Mouse (Mus musculus) hindbrain, embryonic 16.5 days (tissue): Measurements from ENCODE around the gene Ppm1l. TPM values are rescaled to one million over a fixed set of nuclear protein-coding genes. Genes with fewer than 3 reads are reported as not detected.

Source experiments
- ATAC-seq: fragments of 200-750 bp; cut with Nextera tagmentation; 2 replicates; pipeline ENCODE4 v1.8.0; 2017; ENCODE audit warnings: moderate TSS enrichment, moderate library complexity
- H3K27ac ChIP-seq: fragments of 300-500 bp; sonication (generic); 2 replicates; pipeline ENCODE4 v1.5.1; 2014; ENCODE audit warnings: low read depth, mild to moderate bottlenecking, control low read depth, low read length, moderate library complexity
- H3K27me3 ChIP-seq: fragments of 300-500 bp; sonication (generic); replicated peaks from 2 replicates; pipeline ENCODE4 v1.6.1; 2014; ENCODE audit warnings: low read length; ENCODE audit not compliant: control insufficient read depth, insufficient read depth
- H3K36me3 ChIP-seq: fragments of 300-500 bp; sonication (generic); 2 replicates; pipeline ENCODE4 v1.6.1; 2014; ENCODE audit warnings: mild to moderate bottlenecking, low read length, moderate library complexity, mixed read lengths; ENCODE audit not compliant: control insufficient read depth, insufficient read depth
- H3K4me1 ChIP-seq: fragments of 300-500 bp; sonication (generic); 2 replicates; pipeline ENCODE4 v1.6.1; 2014; ENCODE audit warnings: low read depth, low read length; ENCODE audit not compliant: control insufficient read depth, insufficient read depth
- H3K4me2 ChIP-seq: fragments of 300-500 bp; sonication (generic); 2 replicates; pipeline ENCODE4 v1.6.1; 2014; ENCODE audit warnings: mild to moderate bottlenecking, low read length, control low read depth, moderate library complexity
- H3K4me3 ChIP-seq: fragments of 300-500 bp; sonication (generic); 2 replicates; pipeline ENCODE4 v1.5.1; 2014; ENCODE audit warnings: mild to moderate bottlenecking, low read length, control low read depth, moderate library complexity
- H3K9ac ChIP-seq: fragments of 300-500 bp; sonication (generic); 2 replicates; pipeline ENCODE4 v1.6.1; 2014; ENCODE audit warnings: low read depth, mild to moderate bottlenecking, control low read depth, low read length, moderate library complexity
- H3K9me3 ChIP-seq: fragments of 300-500 bp; sonication (generic); 2 replicates; pipeline ENCODE4 v1.6.1; 2014; ENCODE audit warnings: mild to moderate bottlenecking, low read length, moderate library complexity; ENCODE audit not compliant: control insufficient read depth
- WGBS: fragments of 180-500 bp; shearing (Covaris S2); extraction: QIAGEN DNeasy Blood & Tissue Kit; methylation state at CpG from one replicate; pipeline ENCODE4 v1.1.7; 2014; 5-methylcytosine and 5-hydroxymethylcytosine counted together
- polyA plus RNA-seq: library from polyadenylated mRNA; unstranded; fragments of >200 nt; fragmentation: Nextera tagmentation; extraction: Ambion mirVana; gene quantifications from 2 replicates; pipeline ENCODE4 v1.2.1, GENCODE M21; 2015

The Ppm1l gene
- polyA plus RNA-seq, 1 experiment from 2014 or later, result 19.1 TPM

- peaks cover 11% of the 10 kb centered on the region for H3K4me1 ChIP-seq
- H3K4me3 ChIP-seq, result no peak overlapping the region
- H3K9ac ChIP-seq, result no peak overlapping the region
- H3K4me2 ChIP-seq, result no peak overlapping the region; the same call in 1 of the 2 replicates
- H3K36me3 ChIP-seq, result no peaks in the 10 kb centered on the region
- ATAC-seq, result peak; percentile 68
- H3K27ac ChIP-seq, result peak overlapping the region; percentile 36; the same call in 1 of the 2 replicates
- H3K9me3 ChIP-seq, result no peaks in the 10 kb centered on the region
- no peaks in the 10 kb centered on the region for H3K27me3 ChIP-seq
- 60% methylated on average over 21 of the region's 21 CpGs for WGBS
Measured at GRCm38 (mm10) chr3:69519789-69520558, 203.3 kb downstream of the Ppm1l start.

GRCm38 (mm10) chr3:69522270-69522669 lies 205.6 kb downstream of the Ppm1l start:
- 87% methylated on average over 3 of the region's 3 CpGs for WGBS
- H3K4me1 ChIP-seq, result peaks cover 11% of the 10 kb centered on the region
- no peak overlapping the region for H3K27ac ChIP-seq
- H3K9me3 ChIP-seq, result no peaks in the 10 kb centered on the region
- no peak overlapping the region for H3K4me3 ChIP-seq
- H3K9ac ChIP-seq, result no peak overlapping the region
- no peaks in the 10 kb centered on the region for H3K36me3 ChIP-seq
- no peaks in the 10 kb centered on the region for H3K27me3 ChIP-seq
- no peak overlapping the region for H3K4me2 ChIP-seq
- no peak for ATAC-seq

GRCm38 (mm10) chr3:69524356-69525071 lies 207.9 kb downstream of the Ppm1l start:
- Histone ChIP-seq H3K27ac (no peak overlapping the region), H3K4me3 (no peak overlapping the region), H3K9ac (no peak overlapping the region), H3K27me3 (no peaks in the 10 kb centered on the region), H3K36me3 (no peaks in the 10 kb centered on the region), H3K4me1 (peaks cover 11% of the 10 kb centered on the region), H3K9me3 (no peaks in the 10 kb centered on the region), H3K4me2 (no peak overlapping the region)
- ATAC-seq, result no peak
- 84% methylated on average over 8 of the region's 8 CpGs for WGBS

- Histone ChIP-seq H3K4me3 (no peak overlapping the region), H3K9me3 (no peaks in the 10 kb centered on the region), H3K27ac (no peak overlapping the region), H3K4me2 (no peak overlapping the region), H3K9ac (no peak overlapping the region), H3K27me3 (no peaks in the 10 kb centered on the region), H3K4me1 (peaks cover 6% of the 10 kb centered on the region), H3K36me3 (no peaks in the 10 kb centered on the region)
- ATAC-seq, result no peak
- 66% methylated on average over 8 of the region's 8 CpGs for WGBS
Measured at GRCm38 (mm10) chr3:69525072-69525529, 208.4 kb downstream of the Ppm1l start.

- ATAC-seq, result no peak
Measured at GRCm38 (mm10) chr3:69527384-69527783, 210.7 kb downstream of the Ppm1l start.

GRCm38 (mm10) chr3:69529576-69529975 lies 212.9 kb downstream of the Ppm1l start:
- 73% methylated on average over 7 of the region's 7 CpGs for WGBS
- no peaks in the 10 kb centered on the region for H3K9me3 ChIP-seq
- ATAC-seq, result no peak
- no peaks in the 10 kb centered on the region for H3K4me1 ChIP-seq
- no peak overlapping the region for H3K27ac ChIP-seq
- H3K36me3 ChIP-seq, result no peaks in the 10 kb centered on the region
- no peaks in the 10 kb centered on the region for H3K27me3 ChIP-seq
- H3K9ac ChIP-seq, result no peak overlapping the region
- no peak overlapping the region for H3K4me3 ChIP-seq
- no peak overlapping the region for H3K4me2 ChIP-seq

More at GRCm38 (mm10) chr3:69527384-69527783, 210.7 kb downstream of the Ppm1l start:
- Histone ChIP-seq H3K36me3 (no peaks in the 10 kb centered on the region), H3K27me3 (no peaks in the 10 kb centered on the region), H3K27ac (no peak overlapping the region), H3K4me3 (no peak overlapping the region), H3K9me3 (no peaks in the 10 kb centered on the region), H3K9ac (no peak overlapping the region), H3K4me1 (no peaks in the 10 kb centered on the region), H3K4me2 (no peak overlapping the region)
- WGBS, result 93% methylated on average over 1 of the region's 1 CpGs

GRCm38 (mm10) chr3:69531511-69531910 lies 214.8 kb downstream of the Ppm1l start:
- Histone ChIP-seq H3K4me2 (no peak overlapping the region), H3K9me3 (no peaks in the 10 kb centered on the region), H3K27ac (no peak overlapping the region), H3K4me1 (peaks cover 14% of the 10 kb centered on the region; the same call in 1 of the 2 replicates), H3K27me3 (no peaks in the 10 kb centered on the region), H3K4me3 (no peak overlapping the region), H3K36me3 (no peaks in the 10 kb centered on the region), H3K9ac (no peak overlapping the region)
- WGBS, result 64% methylated on average over 9 of the region's 9 CpGs
- ATAC-seq, result no peak

- Histone ChIP-seq H3K27me3 (no peaks in the 10 kb centered on the region), H3K9ac (no peak overlapping the region), H3K4me3 (no peak overlapping the region), H3K36me3 (no peaks in the 10 kb centered on the region), H3K4me1 (peaks cover 17% of the 10 kb centered on the region; the same call in 1 of the 2 replicates), H3K9me3 (no peaks in the 10 kb centered on the region), H3K4me2 (no peak overlapping the region), H3K27ac (no peak overlapping the region)
- 47% methylated on average over 4 of the region's 4 CpGs for WGBS
- ATAC-seq, result 0 out of 2 replicates have a peak, but pooled peaks have one; percentile 24
Measured at GRCm38 (mm10) chr3:69532687-69533086, 216.0 kb downstream of the Ppm1l start.

- no peaks in the 10 kb centered on the region for H3K9me3 ChIP-seq
- no peak overlapping the region for H3K27ac ChIP-seq
- WGBS, result 30% methylated on average over 10 of the region's 10 CpGs
- ATAC-seq, result peak; percentile 25; the same call in 1 of the 2 replicates
- H3K4me2 ChIP-seq, result no peak overlapping the region
- H3K27me3 ChIP-seq, result no peaks in the 10 kb centered on the region
- H3K4me3 ChIP-seq, result no peak overlapping the region
- peaks cover 17% of the 10 kb centered on the region; the same call in 1 of the 2 replicates for H3K4me1 ChIP-seq
- no peaks in the 10 kb centered on the region for H3K36me3 ChIP-seq
- H3K9ac ChIP-seq, result no peak overlapping the region
Measured at GRCm38 (mm10) chr3:69535486-69535885, 218.8 kb downstream of the Ppm1l start.
